Mouse (Mus musculus) spleen, postnatal 36 days (tissue): ENCODE measurements around the gene Shroom3.

Source experiments
- DNase-seq, 2 experiments: peaks; one replicate each; pipeline ENCODE4 v3.0.0; 2022; ENCODE audit warnings: low spot score in 2 of 2, mixed read lengths in 1 of 2

Gene Shroom3

GRCm38 (mm10) chr5:92933010-92933409, 249.8 kb downstream of the Shroom3 start:
- no peak for DNase-seq

GRCm38 (mm10) chr5:92933599-92934217, 250.5 kb downstream of the Shroom3 start:
- DNase-seq = no peak

GRCm38 (mm10) chr5:92934269-92934939, 251.2 kb downstream of the Shroom3 start:
- no peak for DNase-seq

GRCm38 (mm10) chr5:92935883-92936282, 252.6 kb downstream of the Shroom3 start:
- DNase-seq = no peak

- no peak for DNase-seq
These were observed 254.5 kb downstream of the Shroom3 start for GRCm38 (mm10) chr5:92937701-92938100.

- no peak for DNase-seq
These were observed 256.2 kb downstream of the Shroom3 start for GRCm38 (mm10) chr5:92939246-92939995.

- DNase-seq = no peak
These were observed 258.9 kb downstream of the Shroom3 start for GRCm38 (mm10) chr5:92942166-92942565.

- no peak for DNase-seq
These were observed 259.3 kb downstream of the Shroom3 start for GRCm38 (mm10) chr5:92942577-92942976.

- no peak for DNase-seq
These were observed 261.6 kb downstream of the Shroom3 start for GRCm38 (mm10) chr5:92944867-92945266.

GRCm38 (mm10) chr5:92948972-92949745, 265.9 kb downstream of the Shroom3 start:
- DNase-seq = no peak

GRCm38 (mm10) chr5:92950583-92950982, 267.3 kb downstream of the Shroom3 start:
- DNase-seq = no peak

GRCm38 (mm10) chr5:92951079-92951478, 267.8 kb downstream of the Shroom3 start:
- DNase-seq = no peak

GRCm38 (mm10) chr5:92953865-92954264, 270.6 kb downstream of the Shroom3 start:
- DNase-seq = no peak

- no peak for DNase-seq
These were observed 271.1 kb downstream of the Shroom3 start for GRCm38 (mm10) chr5:92954323-92954722.

- DNase-seq = no peak
These were observed 271.7 kb downstream of the Shroom3 start for GRCm38 (mm10) chr5:92954827-92955475.

GRCm38 (mm10) chr5:92959287-92959686, 276.1 kb downstream of the Shroom3 start:
- no peak for DNase-seq

- DNase-seq = no peak
These were observed 276.5 kb downstream of the Shroom3 start for GRCm38 (mm10) chr5:92959708-92960107.

- DNase-seq = no peak
These were observed 278.1 kb downstream of the Shroom3 start for GRCm38 (mm10) chr5:92961353-92961752.

GRCm38 (mm10) chr5:92961770-92962231, 278.6 kb downstream of the Shroom3 start:
- no peak for DNase-seq

- no peak for DNase-seq
These were observed 281.5 kb downstream of the Shroom3 start for GRCm38 (mm10) chr5:92964691-92965090.

GRCm38 (mm10) chr5:92967143-92967542, 283.9 kb downstream of the Shroom3 start:
- DNase-seq = no peak
